Mouse (Mus musculus) heart, postnatal 14 days (tissue): ENCODE results near the gene Olfr64. TPM values are rescaled to one million over a fixed set of nuclear protein-coding genes. Genes with fewer than 3 reads are reported as not detected.

ENCODE experiments used
- DNase-seq, 2 experiments: peaks; one replicate each; pipeline ENCODE4 v3.0.0; 2021 to 2022
- intact Hi-C: fragments of 180-260 bp; cut with DNase I; formaldehyde crosslinking; loops from one replicate; pipeline ENCODE4 v1.15.1; 2025
- total RNA-seq, 2 experiments: library from RNA; stranded (reverse); gene quantifications; 2 replicates each; pipeline ENCODE4 v1.2.3; 2021

The Olfr64 gene
- total RNA-seq, 2 experiments from 2014 or later: not detected

DNA sequence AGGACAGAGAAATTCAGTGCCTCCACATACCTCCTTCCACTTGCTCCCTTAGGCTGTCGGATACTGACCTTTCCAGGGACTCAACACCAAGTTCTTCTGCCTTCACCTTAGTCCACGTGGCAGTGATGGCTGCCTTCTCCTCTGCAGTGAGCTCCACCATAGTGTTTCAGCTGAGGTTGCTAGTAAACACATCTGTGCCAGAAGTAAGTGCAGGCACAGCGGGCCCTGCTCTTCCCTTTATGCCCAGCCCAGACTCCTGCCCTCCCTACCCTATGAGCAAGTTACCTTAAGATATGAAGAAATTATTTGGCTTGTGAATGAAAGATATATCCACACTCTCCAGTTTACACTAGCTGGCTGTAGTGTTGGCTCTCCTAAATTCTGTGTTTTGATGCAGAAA lies 54.0 kb downstream of the Olfr64 start, which contains the start of gene Hbb-bh2:
Gene Hbb-bh2 (minus strand): TSS at position 253 of the 400 bp plus-strand sequence.
- DNase-seq: no peak
- intact Hi-C loops: no loop called here

Other genes starting within 250 kb of the Olfr64 start
- not detected for gene Olfr623, start 230.8 kb downstream of the Olfr64 start, total RNA-seq
- not detected for gene Olfr624, start 223.3 kb downstream of the Olfr64 start, total RNA-seq
- gene Olfr625-ps1, start 211.8 kb downstream of the Olfr64 start, total RNA-seq: not detected
- gene Olfr243, start 179.8 kb downstream of the Olfr64 start, total RNA-seq: not detected
- gene Olfr628, start 164.1 kb downstream of the Olfr64 start, total RNA-seq: not detected
- not detected for gene Olfr629, start 149.5 kb downstream of the Olfr64 start, total RNA-seq
- gene Olfr630, start 137.2 kb downstream of the Olfr64 start, total RNA-seq: not detected
- gene Olfr69, start 122.9 kb downstream of the Olfr64 start, total RNA-seq: not detected
- not detected for gene Olfr68, start 114.8 kb downstream of the Olfr64 start, total RNA-seq
- not detected for gene Olfr67, start 102.7 kb downstream of the Olfr64 start, total RNA-seq
- gene Hbb-bt, start 80.5 kb downstream of the Olfr64 start, total RNA-seq: 1,000 to 10,000 TPM; 2,822 to 3,799 TPM
- gene Hbb-bs, start 66.4 kb downstream of the Olfr64 start, total RNA-seq: over 10,000 TPM; 24,882 to 31,010 TPM
- gene Hbb-bh2, start 54.0 kb downstream of the Olfr64 start, total RNA-seq: not detected
- gene Hbb-bh1, start 51.3 kb downstream of the Olfr64 start, total RNA-seq: not detected
- gene Hbb-y, start 41.3 kb downstream of the Olfr64 start, total RNA-seq: not detected
- not detected for gene Olfr66, start 8.2 kb downstream of the Olfr64 start, total RNA-seq
- not detected for gene Olfr65, start 9.0 kb upstream of the Olfr64 start, total RNA-seq
- gene Olfr631, start 34.3 kb upstream of the Olfr64 start, total RNA-seq: not detected
- not detected for gene Olfr632, start 39.9 kb upstream of the Olfr64 start, total RNA-seq
- not detected for gene Olfr633, start 50.0 kb upstream of the Olfr64 start, total RNA-seq
- not detected for gene Olfr635, start 76.7 kb upstream of the Olfr64 start, total RNA-seq
- not detected for gene Olfr638, start 104.3 kb upstream of the Olfr64 start, total RNA-seq
- not detected for gene Olfr639, start 122.8 kb upstream of the Olfr64 start, total RNA-seq
- gene Olfr640, start 131.1 kb upstream of the Olfr64 start, total RNA-seq: not detected
- not detected for gene Olfr641, start 141.0 kb upstream of the Olfr64 start, total RNA-seq
- gene Olfr642, start 158.2 kb upstream of the Olfr64 start, total RNA-seq: not detected
- gene 4930516K23Rik, start 167.0 kb upstream of the Olfr64 start, total RNA-seq: not detected
- gene Olfr644, start 177.4 kb upstream of the Olfr64 start, total RNA-seq: not detected
- not detected for gene Olfr645, start 191.0 kb upstream of the Olfr64 start, total RNA-seq
- gene Olfr646, start 210.4 kb upstream of the Olfr64 start, total RNA-seq: not detected
- gene Ubqln5, start 235.3 kb upstream of the Olfr64 start, total RNA-seq: not detected
- not detected for gene Olfr643, start 242.9 kb upstream of the Olfr64 start, total RNA-seq
- gene Ubqln3, start 248.8 kb upstream of the Olfr64 start, total RNA-seq: not detected